Mouse (Mus musculus) embryonic facial prominence, embryonic 13.5 days (tissue): ENCODE measurements at regions not wholly inside any gene's neighbourhood (a gene's known extent, or its start where the extent isn't known, plus 50 kb on each side); places are given as distances from the start of the nearest gene placed in this dataset.
"Not testable (repeated sequence)": the region's sequence is repeated elsewhere in the genome, so short reads cannot be mapped to it uniquely, and the experiment has no call there.

Experiments used
- ATAC-seq: fragments of 200-750 bp; cut with Nextera tagmentation; 2 replicates; pipeline ENCODE4 v1.8.0; 2017; ENCODE audit warnings: low read depth; ENCODE audit not compliant: insufficient number of reproducible peaks, insufficient read depth, low FRiP score, low TSS enrichment
- H3K27ac ChIP-seq: fragments of 300-500 bp; sonication (generic); 2 replicates; pipeline ENCODE4 v1.5.1; 2015; ENCODE audit warnings: moderate library complexity, mild to moderate bottlenecking, inconsistent platforms
- H3K27me3 ChIP-seq: fragments of 300-500 bp; sonication (generic); 2 replicates; pipeline ENCODE4 v1.6.1; 2015; ENCODE audit warnings: mild to moderate bottlenecking, inconsistent platforms
- H3K36me3 ChIP-seq: fragments of 300-500 bp; sonication (generic); 2 replicates; pipeline ENCODE4 v1.6.1; 2015; ENCODE audit warnings: mild to moderate bottlenecking, inconsistent platforms
- H3K4me1 ChIP-seq: fragments of 300-500 bp; sonication (generic); 2 replicates; pipeline ENCODE4 v1.6.1; 2015; ENCODE audit warnings: inconsistent platforms
- H3K4me2 ChIP-seq: fragments of 300-500 bp; sonication (generic); 2 replicates; pipeline ENCODE4 v1.6.1; 2015; ENCODE audit warnings: moderate library complexity, mild to moderate bottlenecking, inconsistent platforms
- H3K4me3 ChIP-seq: fragments of 300-500 bp; sonication (generic); 2 replicates; pipeline ENCODE4 v1.5.1; 2015; ENCODE audit warnings: mild to moderate bottlenecking, inconsistent platforms
- H3K9ac ChIP-seq: fragments of 300-500 bp; sonication (generic); 2 replicates; pipeline ENCODE4 v1.6.1; 2015; ENCODE audit warnings: mild to moderate bottlenecking, inconsistent platforms
- H3K9me3 ChIP-seq: fragments of 300-500 bp; sonication (generic); 2 replicates; pipeline ENCODE4 v1.6.1; 2016; ENCODE audit warnings: inconsistent platforms
- WGBS: fragments of 180-500 bp; shearing (Covaris S2); methylation state at CpG from one replicate; pipeline ENCODE4 v1.1.7; 2015; ENCODE audit warnings: mixed read lengths; 5-methylcytosine and 5-hydroxymethylcytosine counted together

DNA sequence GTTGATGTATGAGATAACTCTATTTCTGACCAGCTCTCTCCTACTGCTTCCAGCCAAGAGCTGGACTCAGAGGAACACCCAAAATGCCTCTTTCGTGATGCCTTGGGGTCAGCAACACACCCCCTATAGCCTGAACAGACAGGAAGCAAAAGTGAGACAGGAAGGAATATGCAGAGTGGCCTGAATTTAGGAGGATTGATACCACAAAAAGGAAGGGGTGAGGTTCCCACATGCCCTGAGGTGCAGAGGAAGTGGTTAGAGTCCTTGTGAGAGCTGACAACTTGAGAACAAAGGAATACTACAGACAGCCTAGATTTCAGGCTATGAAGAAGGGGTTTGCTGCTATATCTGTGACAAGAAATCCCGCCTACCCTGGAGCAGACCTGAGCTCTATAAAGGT, 129.6 kb upstream of the Rps6ka3 start:
- no peak overlapping the region for H3K4me3 ChIP-seq
- no peaks in the 10 kb centered on the region for H3K36me3 ChIP-seq
- no peak overlapping the region for H3K4me2 ChIP-seq
- H3K27ac ChIP-seq: no peak overlapping the region
- no peak for ATAC-seq
- H3K9me3 ChIP-seq: no peaks in the 10 kb centered on the region
- no peaks in the 10 kb centered on the region for H3K4me1 ChIP-seq
- peaks cover 24% of the 10 kb centered on the region for H3K27me3 ChIP-seq
- 62% methylated on average over 2 of the region's 2 CpGs for WGBS
- H3K9ac ChIP-seq: no peak overlapping the region

DNA sequence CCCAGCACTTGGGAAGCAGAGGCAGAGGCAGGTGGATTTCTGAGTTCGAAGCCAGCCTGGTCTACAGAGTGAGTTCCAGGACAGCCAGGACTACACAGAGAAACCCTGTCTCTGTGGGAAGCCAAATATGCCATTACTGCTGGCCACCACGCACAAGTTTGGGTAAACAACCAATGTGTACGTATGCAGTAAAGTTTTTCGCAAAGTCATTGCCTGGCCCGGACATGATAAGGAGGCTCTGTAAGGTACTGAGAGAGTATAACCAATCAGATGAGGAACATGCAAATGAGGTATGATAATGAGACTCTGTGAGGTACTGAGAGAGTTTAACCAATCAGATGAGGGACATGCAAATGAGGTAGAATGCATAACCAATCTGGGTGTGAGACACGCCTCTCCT, 99.5 kb upstream of the Rps6ka3 start:
- not testable (repeated sequence) for H3K36me3 ChIP-seq, ATAC-seq, H3K9ac ChIP-seq, H3K27me3 ChIP-seq, H3K4me1 ChIP-seq, H3K4me2 ChIP-seq, H3K27ac ChIP-seq, H3K9me3 ChIP-seq, H3K4me3 ChIP-seq
- 91% methylated on average over 6 of the region's 6 CpGs for WGBS

DNA sequence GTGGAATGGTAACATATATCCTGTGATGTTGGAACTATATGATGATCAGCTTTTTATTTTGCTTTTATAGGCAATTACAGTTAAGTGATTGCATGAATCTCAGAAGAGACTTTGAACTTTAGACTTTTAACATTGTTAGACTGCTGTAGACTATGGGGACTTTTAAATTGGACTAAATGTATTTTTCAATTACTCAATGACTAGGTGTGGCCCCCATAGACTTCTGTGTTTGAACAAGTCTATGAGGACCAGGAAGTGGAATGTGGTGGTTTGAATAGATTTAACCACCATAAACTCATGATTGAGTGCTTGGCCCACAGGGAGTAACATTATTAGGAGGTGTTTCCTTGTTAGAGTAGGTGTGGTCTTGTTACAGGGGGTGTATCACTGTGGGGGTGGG, 93.9 kb upstream of the Rps6ka3 start:
- Histone ChIP-seq H3K9ac (no peak overlapping the region), H3K4me3 (no peak overlapping the region), H3K27ac (no peak overlapping the region), H3K9me3 (no peaks in the 10 kb centered on the region), H3K4me2 (no peak overlapping the region), H3K4me1 (no peaks in the 10 kb centered on the region), H3K36me3 (no peaks in the 10 kb centered on the region), H3K27me3 (no peaks in the 10 kb centered on the region; the same call in 1 of the 2 replicates)
- ATAC-seq: no peak

DNA sequence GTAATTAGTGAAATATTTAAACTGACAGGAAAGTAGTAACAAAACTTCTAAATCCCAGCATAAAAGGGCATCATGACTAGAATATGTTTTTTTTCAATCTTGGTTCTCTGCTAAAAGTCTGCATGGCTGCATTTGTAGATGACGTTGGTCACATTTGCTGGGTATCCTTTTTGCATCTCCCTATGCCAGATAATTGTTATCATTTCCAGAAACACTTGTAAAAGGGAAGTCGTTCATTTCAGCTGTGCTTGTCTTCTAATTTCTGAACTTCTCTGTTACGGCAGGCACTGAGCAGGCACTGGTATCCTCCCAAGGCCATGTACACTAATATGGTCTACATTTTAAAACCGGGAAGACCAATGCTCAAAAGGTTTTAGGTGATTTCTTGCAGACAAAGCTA, 69.6 kb upstream of the Rps6ka3 start:
- Histone ChIP-seq H3K27me3 (no peaks in the 10 kb centered on the region; the same call in 1 of the 2 replicates), H3K4me3 (no peak overlapping the region), H3K27ac (no peak overlapping the region), H3K4me1 (no peaks in the 10 kb centered on the region), H3K4me2 (no peak overlapping the region), H3K36me3 (no peaks in the 10 kb centered on the region), H3K9ac (no peak overlapping the region), H3K9me3 (no peaks in the 10 kb centered on the region)
- 62% methylated on average over 4 of the region's 4 CpGs for WGBS
- ATAC-seq: no peak

DNA sequence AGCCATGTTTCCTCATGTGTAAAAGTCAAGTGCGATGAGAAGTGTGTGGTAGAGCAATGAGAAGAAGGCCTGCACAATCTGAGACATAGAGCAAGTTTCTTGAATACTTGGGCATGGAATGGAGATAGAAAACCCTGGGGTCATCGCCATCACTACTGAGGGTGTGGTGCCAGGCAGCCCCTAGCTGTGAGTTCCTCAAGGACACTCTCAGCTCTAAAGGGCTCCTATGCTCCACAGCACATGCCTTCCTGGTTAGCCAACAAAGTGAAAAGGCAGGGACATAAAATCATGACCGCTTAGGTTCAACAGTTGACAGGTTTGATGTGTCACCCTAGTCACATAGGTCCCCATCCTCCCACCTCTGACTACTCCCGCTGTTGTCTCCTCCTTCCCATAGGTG, 66.8 kb upstream of the Rps6ka3 start:
- no peak for ATAC-seq
- H3K9me3 ChIP-seq: no peaks in the 10 kb centered on the region
- H3K4me1 ChIP-seq: no peaks in the 10 kb centered on the region
- WGBS: 85% methylated on average over 4 of the region's 4 CpGs
- H3K4me3 ChIP-seq: no peak overlapping the region
- no peak overlapping the region for H3K27ac ChIP-seq
- H3K9ac ChIP-seq: no peak overlapping the region
- no peaks in the 10 kb centered on the region; the same call in 1 of the 2 replicates for H3K27me3 ChIP-seq
- H3K4me2 ChIP-seq: no peak overlapping the region
- H3K36me3 ChIP-seq: no peaks in the 10 kb centered on the region

DNA sequence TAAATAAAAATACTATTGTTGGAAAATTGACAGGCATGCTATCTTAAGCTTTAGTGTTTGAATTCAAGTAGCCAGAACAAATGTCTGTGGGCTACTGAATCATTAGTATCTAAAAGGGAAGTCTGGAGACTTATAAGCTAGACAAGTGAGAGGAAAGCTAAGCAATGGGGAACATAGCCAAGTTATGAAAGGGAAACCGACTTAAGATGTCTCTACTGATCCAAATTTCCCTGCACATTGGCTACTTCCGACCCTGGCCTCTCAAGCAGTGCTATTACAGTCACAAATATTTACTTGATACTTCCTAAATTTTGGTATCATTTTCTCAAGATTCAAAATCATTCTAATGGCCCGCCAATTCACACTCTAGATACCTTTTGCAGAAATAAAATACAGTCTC, 65.4 kb upstream of the Rps6ka3 start:
- H3K4me1 ChIP-seq: no peaks in the 10 kb centered on the region
- H3K4me3 ChIP-seq: no peak overlapping the region
- H3K9me3 ChIP-seq: no peaks in the 10 kb centered on the region
- no peak overlapping the region for H3K9ac ChIP-seq
- no peak overlapping the region for H3K27ac ChIP-seq
- no peaks in the 10 kb centered on the region for H3K36me3 ChIP-seq
- 76% methylated on average over 3 of the region's 3 CpGs for WGBS
- H3K27me3 ChIP-seq: no peaks in the 10 kb centered on the region; the same call in 1 of the 2 replicates
- no peak overlapping the region for H3K4me2 ChIP-seq
- no peak for ATAC-seq

DNA sequence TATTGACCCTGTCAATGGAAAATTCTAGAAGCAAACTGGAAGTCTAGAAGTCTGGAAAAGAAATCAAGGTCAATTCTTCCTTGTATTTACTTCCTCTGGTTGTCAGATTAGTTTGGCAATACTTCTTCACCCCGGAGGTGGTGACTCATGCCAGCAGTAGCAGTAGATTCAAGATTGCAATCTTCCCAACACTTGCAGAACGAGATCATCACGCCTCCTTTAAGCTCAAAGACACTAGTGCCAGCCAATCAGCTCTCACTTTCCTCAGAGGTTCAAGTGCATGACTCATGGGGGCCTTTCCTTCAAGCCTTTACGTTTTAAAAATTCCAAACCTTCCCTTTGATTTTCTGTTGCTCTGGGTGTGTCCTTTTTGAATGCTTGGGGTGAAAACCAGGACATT, 64.9 kb upstream of the Rps6ka3 start:
- H3K27ac ChIP-seq: no peak overlapping the region
- no peaks in the 10 kb centered on the region; the same call in 1 of the 2 replicates for H3K27me3 ChIP-seq
- no peak for ATAC-seq
- H3K4me1 ChIP-seq: no peaks in the 10 kb centered on the region
- no peak overlapping the region for H3K4me3 ChIP-seq
- WGBS: 69% methylated on average over 4 of the region's 4 CpGs
- no peaks in the 10 kb centered on the region for H3K9me3 ChIP-seq
- H3K9ac ChIP-seq: no peak overlapping the region
- no peak overlapping the region for H3K4me2 ChIP-seq
- no peaks in the 10 kb centered on the region for H3K36me3 ChIP-seq

DNA sequence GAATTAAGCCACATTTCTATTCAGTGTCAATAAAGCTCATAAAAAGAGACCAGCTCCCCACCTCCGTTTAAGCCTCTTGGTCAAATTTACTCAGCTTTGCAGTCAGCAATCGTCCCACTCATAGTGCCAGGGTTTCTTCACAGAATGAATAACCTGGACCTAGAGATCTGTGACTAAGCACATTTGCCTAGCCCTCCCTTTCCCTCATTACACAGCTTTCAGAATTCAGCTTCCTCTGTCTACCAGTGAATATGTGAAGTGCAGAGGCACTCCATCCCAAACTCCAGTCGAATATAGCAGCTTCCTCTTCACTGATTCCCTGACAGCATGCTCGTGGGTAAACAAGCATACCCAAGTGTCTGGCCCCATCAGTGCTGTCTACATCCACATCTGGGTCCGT, 54.3 kb upstream of the Rps6ka3 start:
- no peak for ATAC-seq
- no peaks in the 10 kb centered on the region for H3K27me3 ChIP-seq
- no peaks in the 10 kb centered on the region for H3K4me1 ChIP-seq
- no peak overlapping the region for H3K27ac ChIP-seq
- WGBS: 74% methylated on average over 5 of the region's 5 CpGs
- no peak overlapping the region for H3K4me3 ChIP-seq
- no peak overlapping the region for H3K4me2 ChIP-seq
- H3K9ac ChIP-seq: no peak overlapping the region
- no peaks in the 10 kb centered on the region for H3K9me3 ChIP-seq
- no peaks in the 10 kb centered on the region for H3K36me3 ChIP-seq

DNA sequence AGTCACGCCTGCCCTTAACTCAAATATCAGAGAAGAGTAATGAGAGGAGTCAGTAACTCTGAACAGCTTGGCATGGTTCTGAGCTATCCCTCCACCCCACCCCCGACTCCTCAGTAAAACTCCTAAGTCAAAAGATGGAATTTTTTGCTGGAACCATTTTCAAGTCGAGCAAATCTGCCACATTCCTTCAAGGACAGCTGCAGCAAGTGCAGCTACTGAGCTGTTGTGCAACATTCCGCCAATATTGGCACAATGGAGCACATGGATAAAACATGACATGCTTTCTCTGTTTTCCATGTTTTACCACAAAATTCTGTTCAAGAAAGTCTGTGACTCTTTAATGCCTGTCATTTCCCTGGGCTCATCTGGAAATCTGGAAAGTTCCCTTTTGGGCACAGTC, 53.1 kb upstream of the Rps6ka3 start:
- H3K9ac ChIP-seq: no peak overlapping the region
- H3K27ac ChIP-seq: no peak overlapping the region
- H3K4me1 ChIP-seq: no peaks in the 10 kb centered on the region
- no peaks in the 10 kb centered on the region for H3K36me3 ChIP-seq
- no peak overlapping the region for H3K4me3 ChIP-seq
- WGBS: 54% methylated on average over 4 of the region's 4 CpGs
- no peaks in the 10 kb centered on the region for H3K27me3 ChIP-seq
- no peak for ATAC-seq
- H3K9me3 ChIP-seq: no peaks in the 10 kb centered on the region
- H3K4me2 ChIP-seq: no peak overlapping the region

DNA sequence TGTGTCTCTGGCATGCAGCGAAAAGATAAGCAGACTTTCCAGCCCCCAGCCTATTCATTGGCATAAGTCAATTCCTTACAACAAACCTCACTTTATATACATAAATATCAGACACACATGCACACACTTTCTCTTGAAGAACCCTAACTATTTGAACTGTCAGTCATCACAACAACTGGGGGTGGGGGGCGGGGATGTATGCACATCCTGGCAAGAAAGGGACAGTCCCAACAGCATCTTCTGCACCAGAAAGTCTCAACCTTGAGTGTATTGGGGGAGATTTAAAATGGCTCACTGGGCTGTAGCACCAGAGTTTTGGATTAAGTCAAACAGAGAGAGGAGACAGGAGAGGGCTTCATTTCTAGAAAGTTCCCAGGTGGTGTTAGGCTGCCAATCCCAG, 50.4 kb upstream of the Rps6ka3 start:
- no peak for ATAC-seq
- H3K4me3 ChIP-seq: no peak overlapping the region
- 81% methylated on average over 2 of the region's 2 CpGs for WGBS
- H3K36me3 ChIP-seq: no peaks in the 10 kb centered on the region
- no peaks in the 10 kb centered on the region for H3K9me3 ChIP-seq
- no peak overlapping the region for H3K4me2 ChIP-seq
- H3K4me1 ChIP-seq: no peaks in the 10 kb centered on the region
- no peak overlapping the region for H3K27ac ChIP-seq
- H3K27me3 ChIP-seq: peaks cover 3% of the 10 kb centered on the region; the same call in 1 of the 2 replicates
- H3K9ac ChIP-seq: no peak overlapping the region
